Mouse (Mus musculus) embryo, embryonic 11 days (tissue): ENCODE measurements around the gene Vpreb1.
"Not testable (repeated sequence)": the region's sequence is repeated elsewhere in the genome, so short reads cannot be mapped to it uniquely, and the experiment has no call there.

Experiments
- DNase-seq: peaks from one replicate; pipeline ENCODE4 v3.0.0-alpha.2; 2015

Vpreb1 gene

DNA sequence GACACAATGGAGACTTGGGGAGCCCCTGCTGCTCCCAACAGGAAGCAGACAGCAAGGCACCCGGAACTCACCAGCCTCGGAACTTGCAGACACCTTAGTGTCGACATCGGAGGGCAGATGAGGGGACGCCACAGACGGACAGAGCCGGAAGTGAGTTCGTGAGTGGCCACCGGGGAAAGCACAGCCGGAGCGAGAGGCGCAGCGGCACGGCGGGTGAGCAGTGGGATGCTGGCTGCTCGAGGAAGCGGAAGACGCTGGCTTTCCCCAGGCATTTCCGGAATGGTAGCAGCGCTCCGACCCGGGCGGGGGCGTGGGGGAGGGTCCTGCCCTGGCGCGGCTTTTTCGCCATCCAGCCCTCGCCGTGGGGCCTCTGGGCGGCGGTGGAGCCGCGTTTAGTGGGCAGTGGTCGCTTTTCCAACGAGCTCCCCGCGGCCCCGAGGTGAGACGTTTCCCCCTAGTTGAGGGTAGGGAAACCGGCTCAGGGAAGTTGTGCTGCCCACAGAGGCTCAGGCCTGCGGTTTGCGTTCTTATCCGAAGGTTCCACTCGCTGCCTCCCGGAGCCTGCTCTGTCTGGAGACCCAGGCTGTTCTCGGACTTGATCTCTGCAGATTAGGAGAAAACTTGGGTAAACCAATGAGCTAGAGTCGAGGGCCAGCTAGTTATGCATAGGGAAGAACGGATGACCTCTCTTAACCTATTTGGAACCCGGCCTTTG, at the start of gene Vpreb1, which contains the start of gene Top3b:
Gene Vpreb1, minus strand, starts transcription at position 227 of the 715 bp plus-strand sequence.
Gene Top3b, plus strand, starts transcription at position 120 of the 715 bp plus-strand sequence.
- peak; percentile 95 for DNase-seq

DNA sequence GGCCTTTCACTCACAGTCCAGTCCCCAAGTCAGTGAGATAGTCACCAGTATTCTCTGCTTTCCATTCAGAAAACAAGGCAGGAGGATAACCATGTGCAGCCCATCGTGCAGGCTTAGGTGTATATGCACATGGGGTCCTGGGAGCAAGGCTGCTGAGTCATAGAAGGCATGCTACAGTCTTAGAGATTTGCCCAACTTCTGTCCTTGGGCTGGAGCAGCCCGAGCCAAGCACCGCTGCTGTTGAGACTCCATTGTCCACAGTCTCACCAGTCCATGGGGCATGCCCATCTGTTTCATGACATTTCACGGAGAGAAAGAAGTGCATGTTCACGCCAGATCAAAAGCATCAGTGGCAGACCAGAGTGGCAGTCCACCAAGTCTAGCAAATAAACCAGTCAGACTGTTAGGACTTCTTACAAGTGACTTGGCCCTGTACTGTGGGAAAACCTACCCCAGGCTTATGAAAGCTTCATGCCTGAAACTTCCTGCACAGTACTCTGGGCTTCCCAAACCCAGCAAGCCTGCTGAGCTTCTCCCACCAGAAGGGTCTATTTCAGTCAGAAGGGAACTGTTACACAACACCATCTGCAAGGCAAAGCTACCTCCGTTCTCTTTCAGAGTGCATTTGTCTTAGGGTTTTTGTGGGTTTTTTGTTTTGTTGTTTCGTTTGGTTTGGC, 47.9 kb upstream of the Vpreb1 start:
- no peak for DNase-seq

DNA sequence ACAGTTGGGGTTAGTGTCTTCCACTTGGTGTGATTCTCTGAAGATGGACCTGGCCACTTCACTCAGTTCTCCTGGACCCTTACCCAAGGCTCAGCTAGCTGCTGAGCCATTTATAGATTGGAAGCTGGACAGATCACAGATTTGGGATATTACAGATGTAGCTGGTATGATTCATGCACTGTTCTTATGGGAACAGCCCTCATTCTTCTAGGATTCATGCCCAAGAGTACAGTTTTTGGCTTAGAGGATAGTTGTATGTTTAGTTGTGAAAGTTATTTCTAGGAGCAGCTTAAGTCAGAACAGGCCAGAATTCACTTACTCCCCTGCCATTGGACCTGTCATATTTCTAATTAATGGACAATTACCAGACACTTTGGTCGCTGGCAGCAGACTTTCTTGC, 42.8 kb upstream of the Vpreb1 start:
- no peak for DNase-seq

DNA sequence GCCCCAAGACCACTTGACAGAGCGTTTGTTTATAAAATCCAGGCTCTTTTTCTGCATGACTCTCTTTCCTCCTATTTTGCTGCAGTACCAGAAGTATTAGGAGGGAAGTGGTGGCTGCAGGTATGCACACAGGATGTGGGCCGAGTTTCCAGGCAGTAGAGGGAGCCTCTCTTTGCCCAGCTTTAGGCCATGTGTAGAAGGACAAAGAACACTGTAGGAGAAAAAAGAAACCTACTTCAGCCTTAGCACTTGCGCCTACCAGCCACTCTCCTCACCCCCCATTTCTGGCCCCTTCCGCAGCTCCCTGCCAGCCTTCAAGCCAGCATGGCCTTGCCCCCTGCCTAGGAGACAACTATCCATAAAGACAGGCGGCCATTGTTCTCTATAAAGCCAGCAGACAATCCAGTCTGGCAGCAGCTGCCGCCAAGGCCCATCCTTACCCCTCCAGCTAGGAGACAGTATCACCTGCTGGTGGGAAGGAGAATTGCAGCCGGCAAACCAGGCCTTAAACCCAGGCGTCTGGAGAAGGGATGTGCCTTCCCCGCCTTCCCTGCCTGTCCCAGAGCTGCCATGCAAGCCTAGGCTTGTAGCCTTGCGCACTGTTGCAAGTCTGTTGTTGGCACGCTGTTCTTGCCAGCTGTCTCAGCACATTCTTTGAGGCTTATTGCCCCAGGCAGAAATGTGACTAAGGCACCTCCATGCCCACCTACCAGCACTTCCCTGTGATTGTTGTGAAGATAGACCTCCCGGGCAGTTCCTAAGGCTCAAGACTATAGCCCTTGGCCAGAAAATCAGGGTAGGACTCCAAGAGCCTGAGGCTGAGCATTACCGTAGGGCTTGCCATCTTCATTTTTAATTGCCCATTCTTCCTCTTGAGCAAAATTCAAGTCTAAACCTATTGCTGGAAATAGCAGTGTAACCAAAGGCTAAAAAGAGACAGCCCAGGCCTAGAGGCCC, 41.3 kb upstream of the Vpreb1 start:
- DNase-seq, result peak; percentile 89

DNA sequence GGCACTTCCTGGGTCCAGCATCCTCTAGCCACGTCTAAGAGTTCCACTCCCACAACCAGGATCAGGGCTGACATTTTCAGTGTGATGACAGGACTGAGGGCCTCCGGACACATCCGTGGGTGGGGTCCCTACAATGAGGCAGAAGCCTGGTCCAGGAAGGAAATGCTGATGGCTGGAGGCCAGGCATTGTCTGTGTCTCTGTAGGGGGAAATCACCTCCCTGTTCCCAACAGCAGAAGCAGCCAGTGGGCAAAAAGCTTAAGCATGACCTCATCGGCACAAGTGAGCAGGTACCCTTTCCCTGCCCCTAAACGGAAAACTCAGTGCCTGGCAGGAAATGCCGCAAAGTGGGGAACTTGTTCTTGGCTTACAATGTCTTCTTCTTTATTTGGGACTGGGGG, 37.2 kb upstream of the Vpreb1 start:
- DNase-seq, result peak; percentile 8

DNA sequence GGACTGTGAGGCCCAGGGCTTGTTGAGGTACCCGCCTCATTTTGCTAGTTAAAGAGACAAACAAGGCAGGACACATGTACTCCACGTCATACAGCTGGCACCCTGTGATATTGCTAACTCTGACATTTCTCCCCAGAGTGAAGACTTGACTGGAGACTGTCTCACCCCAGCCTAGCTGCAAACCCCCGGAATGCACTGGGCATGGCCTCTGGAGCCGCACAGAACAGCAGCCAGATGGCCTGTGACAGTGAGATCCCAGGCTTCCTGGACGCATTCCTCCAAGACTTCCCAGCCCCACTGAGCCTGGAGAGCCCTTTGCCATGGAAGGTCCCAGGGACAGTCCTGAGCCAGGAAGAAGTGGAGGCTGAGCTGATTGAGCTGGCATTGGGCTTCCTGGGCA, 32.5 kb upstream of the Vpreb1 start:
- DNase-seq, result no peak

DNA sequence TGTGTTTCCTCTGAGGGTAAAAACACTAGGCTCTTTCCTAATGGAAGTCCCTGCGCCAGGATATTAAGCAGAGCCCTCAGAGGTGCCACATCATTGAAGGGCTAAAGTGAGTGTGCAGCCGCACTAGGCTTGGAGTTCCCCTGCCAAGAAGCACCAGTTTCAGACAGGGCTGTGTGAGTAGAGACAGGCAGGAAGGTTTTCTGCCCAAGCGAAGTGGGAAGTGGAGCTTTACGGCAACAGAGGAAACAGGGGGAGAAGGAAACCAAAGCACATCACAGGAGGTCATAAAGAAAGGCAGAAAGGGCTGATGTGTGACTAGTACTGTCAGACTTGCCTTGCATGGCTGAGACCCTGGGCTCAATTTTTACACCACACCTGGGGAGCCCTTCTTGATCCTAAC, 31.7 kb upstream of the Vpreb1 start:
- no peak for DNase-seq

DNA sequence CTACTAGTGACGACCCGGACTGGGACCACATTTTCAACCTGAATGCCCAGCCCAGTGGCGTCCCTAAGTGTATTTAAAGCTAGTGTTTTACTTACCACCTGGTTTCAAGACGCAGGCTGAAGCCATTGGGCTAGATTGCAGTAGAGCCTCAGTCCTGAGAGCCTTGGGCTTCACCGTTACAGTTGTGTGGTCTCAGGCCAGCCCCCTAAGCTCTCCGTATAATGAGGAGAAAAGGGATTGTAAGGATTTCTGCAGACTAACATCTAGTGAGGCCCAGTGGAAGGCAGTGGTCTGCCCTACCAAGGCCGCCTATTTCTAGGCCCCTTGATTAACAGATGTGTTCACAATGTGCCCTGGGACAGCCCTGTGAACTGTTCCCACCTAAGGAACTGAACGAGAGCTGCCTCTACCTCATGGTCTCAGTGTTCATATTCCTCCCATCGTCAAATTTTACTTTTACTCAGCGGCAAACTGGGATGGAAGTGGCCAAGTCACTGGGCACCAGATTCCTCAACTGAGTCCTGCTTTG, 26.5 kb upstream of the Vpreb1 start:
- DNase-seq, result peak; percentile 11

DNA sequence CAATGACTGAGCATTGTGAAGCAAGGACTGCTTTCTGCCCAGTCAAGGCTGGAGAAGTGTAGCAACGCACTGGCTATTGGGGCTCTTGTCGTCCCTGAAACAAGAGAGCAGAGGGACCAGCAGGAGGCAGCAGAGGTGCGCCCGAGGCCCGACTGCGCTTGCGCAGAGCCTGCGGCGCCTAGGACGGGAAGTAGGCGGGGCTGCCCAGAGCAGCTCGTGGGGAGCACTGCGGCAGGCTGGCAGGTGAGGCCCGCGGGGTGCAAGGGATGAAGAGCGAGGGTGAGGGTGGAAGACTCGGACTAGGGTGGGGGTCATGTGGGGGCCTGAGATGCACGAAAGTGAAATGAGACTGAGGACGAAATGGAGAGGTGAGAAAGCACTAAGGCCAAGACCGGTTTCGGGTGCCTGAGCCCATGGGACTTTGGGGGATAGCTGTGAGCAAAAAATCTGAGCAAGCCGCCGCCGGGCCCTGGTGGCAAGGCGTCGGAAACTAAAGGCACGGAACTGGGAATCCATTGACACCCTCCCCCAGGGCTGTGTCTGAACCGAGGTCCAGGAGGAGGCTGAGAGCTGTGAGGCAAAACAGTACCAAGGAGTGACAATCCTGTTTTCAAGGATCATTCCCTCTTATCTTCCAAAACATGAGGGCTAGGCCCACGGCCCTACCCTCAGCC, 25.9 kb upstream of the Vpreb1 start, which contains the start of gene Ppm1f:
Gene Ppm1f, plus strand, starts transcription at position 88 of the 674 bp plus-strand sequence.
- peak; percentile 93 for DNase-seq

DNA sequence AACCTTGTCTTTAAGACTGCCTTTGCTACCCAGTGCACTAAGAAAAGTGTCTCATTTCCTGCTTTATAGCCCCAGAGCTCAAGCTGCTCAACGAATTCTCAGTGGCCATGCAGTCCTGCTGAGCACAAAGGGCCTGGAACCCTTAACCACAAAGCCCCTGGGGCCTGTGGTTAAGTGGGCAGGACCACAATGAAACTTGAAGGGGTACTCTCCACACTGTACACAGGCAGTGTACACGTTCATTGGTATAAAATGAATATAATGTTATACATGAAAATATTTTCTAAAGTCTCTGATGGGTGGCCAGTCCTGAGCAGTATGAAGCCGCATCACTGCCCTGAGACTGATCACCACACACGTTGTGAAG, 25.4 kb upstream of the Vpreb1 start:
- DNase-seq, result no peak

DNA sequence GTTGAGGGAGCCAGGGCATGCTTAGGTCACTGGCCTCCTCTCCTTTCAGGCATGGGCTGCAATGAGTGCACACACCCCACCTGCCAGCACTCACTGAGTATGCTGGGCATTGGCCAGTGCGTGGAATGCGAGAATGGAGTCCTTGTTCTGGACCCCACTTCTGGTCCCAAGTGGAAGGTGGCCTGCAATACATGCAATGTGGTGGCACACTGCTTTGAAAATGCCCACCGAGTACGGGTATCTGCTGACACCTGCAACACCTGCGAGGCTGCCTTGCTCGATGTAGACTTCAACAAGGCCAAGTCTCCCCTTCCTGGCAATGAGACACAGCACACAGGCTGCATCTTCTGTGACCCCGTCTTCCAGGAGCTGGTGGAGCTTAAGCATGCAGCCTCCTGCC, 21.7 kb upstream of the Vpreb1 start:
- no peak for DNase-seq

DNA sequence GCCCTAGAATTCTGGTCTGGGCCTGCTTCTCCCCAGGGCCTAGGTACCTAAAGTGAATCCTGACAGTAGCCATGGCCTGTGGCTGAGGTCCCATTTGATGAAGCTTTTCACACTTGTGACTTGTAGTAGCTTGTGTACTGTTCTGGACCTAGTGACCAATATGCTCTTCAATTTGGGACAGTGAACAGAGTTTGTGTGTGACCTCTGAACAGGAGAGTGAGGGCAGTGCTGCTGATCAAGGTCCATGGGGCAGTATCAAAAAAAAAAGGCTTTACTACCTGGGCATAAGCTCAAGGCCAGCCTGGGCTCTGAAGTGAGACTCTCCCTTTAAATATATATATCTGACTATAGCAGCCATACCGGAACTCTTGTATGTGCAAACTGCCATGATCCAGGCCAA, 17.7 kb upstream of the Vpreb1 start:
- no peak for DNase-seq

DNA sequence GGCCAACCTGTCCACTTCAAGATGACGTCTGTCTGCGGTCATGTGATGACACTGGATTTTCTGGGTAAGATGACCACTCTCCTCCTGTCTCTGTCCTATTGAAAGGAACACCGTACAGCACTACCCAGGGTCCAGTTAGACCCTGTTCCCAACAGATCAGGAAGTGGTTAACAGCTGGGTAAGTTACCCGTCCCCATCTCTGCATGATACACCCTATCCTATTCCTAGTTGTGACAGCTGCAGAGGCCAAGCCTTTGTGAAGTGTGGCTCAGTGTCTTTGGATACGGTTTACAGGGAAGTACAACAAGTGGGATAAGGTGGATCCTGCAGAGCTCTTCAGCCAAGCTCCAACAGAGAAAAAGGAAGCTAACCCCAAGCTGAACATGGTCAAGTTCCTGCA, 8.4 kb upstream of the Vpreb1 start:
- no peak for DNase-seq

DNA sequence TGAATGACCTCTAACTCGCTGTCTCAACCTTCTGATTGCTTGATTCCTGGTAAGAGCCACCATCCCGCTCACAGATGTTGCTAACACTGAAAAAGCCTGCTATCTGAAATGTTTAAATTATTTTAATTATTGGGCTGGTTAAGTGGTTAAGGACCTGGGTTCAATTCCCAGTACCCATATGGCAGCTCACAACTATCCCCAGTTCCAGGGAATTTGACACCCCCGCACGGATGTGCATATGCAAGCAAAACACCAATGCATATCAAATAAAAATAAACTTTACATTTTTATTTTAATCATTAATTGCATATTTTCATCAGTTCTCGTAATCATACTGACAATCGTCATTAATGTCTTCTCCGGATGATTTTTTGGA, 414 bp downstream of the Vpreb1 start:
- no peak for DNase-seq

DNA sequence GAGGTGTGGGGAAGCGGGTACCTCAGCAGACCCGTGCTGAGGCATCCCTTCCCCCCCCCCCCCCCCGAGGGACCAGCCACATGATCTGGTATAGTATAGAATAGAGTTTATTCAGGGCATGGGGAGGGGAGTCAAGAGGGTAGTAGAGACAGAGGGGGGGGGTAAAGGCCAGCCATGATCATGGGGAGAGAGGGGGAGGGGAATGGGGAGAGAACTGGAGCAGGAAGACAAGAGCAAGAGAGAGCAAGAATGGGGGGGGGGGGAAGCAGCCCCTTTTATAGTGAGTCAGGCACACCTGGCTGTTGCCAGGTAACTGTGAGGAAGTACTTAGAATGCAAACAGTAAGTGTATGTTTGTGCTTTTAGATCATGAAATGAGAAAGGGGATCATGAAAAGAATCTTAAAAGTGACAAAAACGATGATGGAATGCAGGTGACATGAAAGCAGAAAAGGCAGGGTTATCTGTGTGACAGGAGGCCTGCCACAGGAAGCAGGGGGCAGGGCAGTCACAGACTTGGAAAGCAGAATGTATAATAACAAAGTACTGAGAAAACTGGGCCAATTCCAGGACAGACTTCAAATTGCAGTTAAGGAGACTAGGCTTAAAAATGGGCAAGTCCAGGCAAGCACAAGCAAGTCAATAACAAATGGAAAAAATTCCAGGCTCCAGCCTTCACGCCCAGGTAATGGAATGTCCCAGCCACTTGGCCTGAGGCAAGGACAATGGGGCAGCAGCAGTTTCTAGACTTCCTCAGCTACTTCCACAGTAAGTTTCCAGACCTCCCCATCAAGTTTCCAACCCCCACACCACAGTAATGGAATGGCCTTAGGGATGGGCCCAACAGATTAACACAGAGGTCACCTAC, 4.7 kb downstream of the Vpreb1 start:
- peak; percentile 4 for DNase-seq

DNA sequence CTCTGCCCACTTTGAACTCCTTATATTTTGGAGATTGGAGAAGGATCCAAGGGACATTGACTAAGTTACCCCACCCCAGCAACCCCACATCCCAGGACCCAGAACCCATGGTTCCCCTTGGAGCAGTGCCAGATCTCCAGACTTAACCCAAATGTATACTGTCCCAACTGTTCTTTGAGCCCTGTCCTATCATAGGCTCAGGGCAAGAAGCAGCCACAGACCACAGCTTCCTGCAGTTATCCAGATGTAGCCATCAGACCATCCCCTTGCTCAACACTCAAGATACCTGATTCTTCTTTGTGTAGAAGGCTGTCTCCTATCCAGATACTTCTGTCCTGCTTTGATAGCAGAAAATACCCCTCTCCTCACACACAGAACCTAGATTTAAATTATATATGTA, 5.4 kb downstream of the Vpreb1 start:
- DNase-seq, result no peak

DNA sequence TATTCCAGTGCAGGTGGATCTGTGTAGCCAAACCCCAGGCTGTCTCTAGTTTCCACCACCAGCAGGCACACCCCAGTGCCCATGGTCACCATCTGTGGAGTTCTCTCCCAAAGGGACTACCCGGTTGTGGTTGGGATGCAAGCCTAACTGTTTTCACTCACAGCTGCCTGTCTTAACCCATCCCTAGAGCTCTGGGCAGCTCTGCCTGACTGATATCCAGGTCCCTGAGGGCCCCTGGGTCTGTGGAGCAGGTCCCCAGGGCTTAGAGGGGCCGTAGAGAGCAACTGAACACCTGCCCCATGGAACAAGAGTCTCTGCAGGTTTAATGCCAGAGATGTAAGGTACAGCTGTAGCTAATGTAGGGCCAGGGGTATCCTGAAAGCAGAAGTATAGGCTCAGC, 6.7 kb downstream of the Vpreb1 start, which contains the start of gene Igll1:
Gene Igll1, minus strand, starts transcription at position 8 of the 400 bp plus-strand sequence.
- DNase-seq, result no peak

DNA sequence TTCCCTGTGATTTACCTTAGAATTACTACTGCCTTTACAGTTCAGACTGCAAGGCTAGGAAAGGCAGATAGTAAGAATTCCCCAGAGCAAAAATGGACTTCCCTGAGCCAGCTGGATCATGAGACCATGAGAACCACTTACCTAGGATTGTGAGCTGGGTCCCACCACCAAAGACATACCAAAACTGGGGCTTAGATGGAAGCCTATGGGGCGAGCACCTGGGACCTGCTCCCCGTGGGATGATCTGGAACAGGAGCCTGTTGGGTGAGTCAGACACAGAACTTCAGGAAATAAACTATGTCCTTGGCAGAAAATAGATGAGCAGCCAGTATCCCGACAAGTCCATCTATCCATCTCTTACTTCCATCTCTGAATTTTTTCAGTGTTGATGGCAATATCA, 8.4 kb downstream of the Vpreb1 start:
- DNase-seq, result no peak

DNA sequence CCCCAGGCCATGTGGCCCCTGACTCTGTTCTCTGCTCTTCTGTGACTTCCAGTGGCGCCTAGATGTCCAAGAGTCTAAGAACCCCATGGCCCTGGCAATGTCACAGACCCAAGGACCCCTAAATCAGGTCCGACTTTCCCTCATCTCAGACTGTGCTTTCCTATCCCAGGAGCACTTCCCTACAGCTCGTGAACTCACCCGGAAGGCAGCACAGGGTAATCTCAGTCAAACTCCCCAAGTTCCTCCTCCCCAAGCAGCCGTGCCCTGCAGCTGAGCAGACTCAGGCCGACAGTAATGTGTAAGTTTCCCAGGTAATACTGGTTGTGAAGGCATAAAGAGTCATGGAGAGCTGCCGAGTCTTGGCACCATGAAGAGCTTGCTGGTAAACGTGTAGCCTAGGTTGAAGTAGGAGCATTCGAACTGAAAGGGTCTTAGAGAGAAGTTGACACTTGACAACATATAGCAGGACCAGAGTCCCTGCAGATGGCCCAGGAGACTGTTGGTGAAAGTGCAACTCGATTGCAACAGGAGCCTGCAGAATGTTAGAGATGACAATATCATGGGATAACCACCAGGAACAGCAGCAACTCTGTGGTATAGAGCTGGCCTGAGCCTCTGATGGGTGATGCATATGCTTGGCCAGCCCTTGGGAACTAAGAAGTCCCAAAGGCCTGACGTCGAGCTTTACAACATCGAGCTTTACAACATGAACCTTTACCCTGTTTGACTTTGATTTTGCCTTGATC, 13.7 kb downstream of the Vpreb1 start:
- no peak for DNase-seq

DNA sequence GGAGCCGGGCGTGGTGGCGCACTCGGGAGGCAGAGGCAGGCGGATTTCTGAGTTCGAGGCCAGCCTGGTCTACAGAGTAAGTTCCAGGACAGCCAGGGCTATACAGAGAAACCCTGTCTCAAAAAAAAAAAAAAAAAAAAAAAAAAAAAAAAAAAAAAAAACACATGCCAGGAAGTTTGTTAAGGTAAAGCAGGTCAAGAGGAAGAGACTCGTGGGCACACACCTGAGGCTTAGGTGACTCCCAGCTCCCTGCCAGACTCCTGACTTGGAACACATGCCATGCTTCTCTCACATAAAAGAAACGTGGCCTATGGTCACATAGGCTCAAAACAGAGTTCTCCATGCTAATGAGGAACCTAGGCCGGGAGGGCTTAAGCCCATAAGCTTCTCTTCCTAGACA, 14.6 kb downstream of the Vpreb1 start:
- DNase-seq, result not testable (repeated sequence)

DNA sequence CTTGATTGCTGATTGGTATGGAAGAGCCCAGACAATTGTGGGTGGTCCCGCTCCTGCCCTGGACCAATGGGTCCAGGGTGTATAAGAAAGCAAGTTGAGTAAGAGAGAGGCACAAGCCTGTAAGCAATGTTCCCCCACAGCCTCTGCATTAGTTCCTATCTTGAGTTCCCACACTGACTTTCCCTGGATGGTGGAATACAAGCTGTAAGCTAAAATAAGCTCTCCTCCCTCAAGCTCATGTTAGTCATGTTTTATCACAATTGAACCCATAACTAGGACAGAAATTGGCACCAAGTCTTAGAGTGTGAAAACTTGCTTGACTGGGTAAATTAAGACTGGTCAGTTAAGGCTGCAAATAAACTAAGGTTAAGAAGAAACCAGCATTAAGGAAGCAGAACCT, 15.1 kb downstream of the Vpreb1 start:
- no peak for DNase-seq
